Mouse (Mus musculus): Measurements from ENCODE around the gene Cyp26b1. TPM values are rescaled to one million over a fixed set of nuclear protein-coding genes. Genes with fewer than 3 reads are reported as not detected.

Cyp26b1 gene
- polyA plus RNA-seq, 1 experiment, result not detected

GRCm38 (mm10) chr6:84583371-84583770 is 10.3 kb downstream of the Cyp26b1 start:
- no peaks in the 10 kb centered on the region for H3K36me3 ChIP-seq (ENCODE audit: control insufficient read depth)
- H3K9me3 ChIP-seq (ENCODE audit: control insufficient read depth, low read length), result no peaks in the 10 kb centered on the region; the same call in 1 of the 2 replicates
- peaks cover 87% of the 10 kb centered on the region for H3K27me3 ChIP-seq (ENCODE audit: control insufficient read depth)
- TF ChIP-seq TAL1 (IDR thresholded peaks at IDR 0.05; ENCODE audit: low read length) (no peak), GATA1 (IDR thresholded peaks at IDR 0.05; ENCODE audit: low read length) (no peak)
- H3K4me3 ChIP-seq (replicated peaks), result no peak overlapping the region
- H3K4me1 ChIP-seq (ENCODE audit: control insufficient read depth), result no peaks in the 10 kb centered on the region

- Histone ChIP-seq H3K4me3 (replicated peaks) (no peak overlapping the region), H3K27me3 (ENCODE audit: control insufficient read depth) (peaks cover 82% of the 10 kb centered on the region), H3K36me3 (ENCODE audit: control insufficient read depth) (no peaks in the 10 kb centered on the region), H3K4me1 (ENCODE audit: control insufficient read depth) (no peaks in the 10 kb centered on the region), H3K9me3 (ENCODE audit: control insufficient read depth, low read length) (no peaks in the 10 kb centered on the region; the same call in 1 of the 2 replicates)
- TF ChIP-seq GATA1 (IDR thresholded peaks at IDR 0.05; ENCODE audit: low read length) (no peak), TAL1 (IDR thresholded peaks at IDR 0.05; ENCODE audit: low read length) (no peak)
Measured at GRCm38 (mm10) chr6:84582826-84583225, 10.9 kb downstream of the Cyp26b1 start.

- Histone ChIP-seq H3K4me1 (ENCODE audit: control insufficient read depth) (no peaks in the 10 kb centered on the region), H3K4me3 (replicated peaks) (no peak overlapping the region), H3K9me3 (ENCODE audit: control insufficient read depth, low read length) (no peaks in the 10 kb centered on the region; the same call in 1 of the 2 replicates), H3K36me3 (ENCODE audit: control insufficient read depth) (no peaks in the 10 kb centered on the region), H3K27me3 (ENCODE audit: control insufficient read depth) (peaks cover 73% of the 10 kb centered on the region)
- no peak for TF ChIP-seq TAL1 (IDR thresholded peaks at IDR 0.05; ENCODE audit: low read length)
- TF ChIP-seq GATA1 (IDR thresholded peaks at IDR 0.05; ENCODE audit: low read length), result no peak
Measured at GRCm38 (mm10) chr6:84581833-84582445, 11.8 kb downstream of the Cyp26b1 start.

DNA sequence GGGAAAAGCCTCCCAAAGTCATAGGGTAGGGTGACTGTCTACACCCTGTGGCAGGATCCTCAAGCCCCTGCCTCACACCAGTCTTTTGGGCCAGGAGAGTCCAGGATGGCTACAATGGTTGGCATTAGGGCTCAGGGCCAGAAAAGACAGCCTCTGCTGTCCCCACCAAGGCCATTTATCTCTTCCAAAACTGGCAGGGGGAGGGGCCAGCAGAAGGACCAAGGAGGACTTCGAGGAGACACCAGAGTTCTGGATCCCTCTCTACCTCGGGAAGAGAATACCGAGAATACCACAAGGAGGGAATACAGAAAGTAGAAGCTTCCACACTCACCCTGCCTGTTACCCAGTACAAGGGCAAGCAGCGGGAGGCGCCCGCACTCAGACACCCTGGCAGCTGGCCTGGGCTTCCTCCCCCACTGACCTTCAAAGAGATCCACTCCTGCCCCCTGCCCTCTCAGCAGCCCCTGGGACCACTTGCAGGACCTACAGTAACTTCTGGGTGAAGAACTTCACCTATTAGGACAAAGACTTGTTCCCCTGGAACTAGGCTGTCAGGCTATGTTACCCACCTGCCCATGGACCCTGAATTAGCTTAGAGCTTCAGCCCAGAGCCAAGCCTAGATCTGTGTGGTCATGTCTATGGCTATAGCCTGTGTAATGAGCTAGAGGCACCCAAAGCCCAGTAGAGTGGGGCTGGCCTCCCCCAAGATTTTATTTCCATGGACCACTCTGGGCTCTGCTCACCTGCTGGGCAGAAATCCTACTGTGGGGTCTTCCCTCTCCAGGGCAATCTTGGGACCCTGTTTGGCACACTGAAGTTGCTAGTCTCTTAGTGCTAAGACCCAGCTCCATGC is 12.5 kb downstream of the Cyp26b1 start:
- H3K27me3 ChIP-seq (ENCODE audit: control insufficient read depth), result peaks cover 66% of the 10 kb centered on the region
- H3K4me1 ChIP-seq (ENCODE audit: control insufficient read depth), result no peaks in the 10 kb centered on the region
- TF ChIP-seq TAL1 (IDR thresholded peaks at IDR 0.05; ENCODE audit: low read length), result no peak
- TF ChIP-seq GATA1 (IDR thresholded peaks at IDR 0.05; ENCODE audit: low read length), result no peak
- no peak overlapping the region for H3K4me3 ChIP-seq (replicated peaks)
- H3K36me3 ChIP-seq (ENCODE audit: control insufficient read depth), result no peaks in the 10 kb centered on the region
- no peaks in the 10 kb centered on the region; the same call in 1 of the 2 replicates for H3K9me3 ChIP-seq (ENCODE audit: control insufficient read depth, low read length)

GRCm38 (mm10) chr6:84579508-84579907 is 14.2 kb downstream of the Cyp26b1 start:
- H3K9me3 ChIP-seq (ENCODE audit: control insufficient read depth, low read length), result no peaks in the 10 kb centered on the region
- peaks cover 54% of the 10 kb centered on the region for H3K27me3 ChIP-seq (ENCODE audit: control insufficient read depth)
- no peaks in the 10 kb centered on the region for H3K36me3 ChIP-seq (ENCODE audit: control insufficient read depth)
- H3K4me3 ChIP-seq (replicated peaks), result no peak overlapping the region
- no peak for TF ChIP-seq GATA1 (IDR thresholded peaks at IDR 0.05; ENCODE audit: low read length)
- TF ChIP-seq TAL1 (IDR thresholded peaks at IDR 0.05; ENCODE audit: low read length), result no peak
- no peaks in the 10 kb centered on the region for H3K4me1 ChIP-seq (ENCODE audit: control insufficient read depth)

DNA sequence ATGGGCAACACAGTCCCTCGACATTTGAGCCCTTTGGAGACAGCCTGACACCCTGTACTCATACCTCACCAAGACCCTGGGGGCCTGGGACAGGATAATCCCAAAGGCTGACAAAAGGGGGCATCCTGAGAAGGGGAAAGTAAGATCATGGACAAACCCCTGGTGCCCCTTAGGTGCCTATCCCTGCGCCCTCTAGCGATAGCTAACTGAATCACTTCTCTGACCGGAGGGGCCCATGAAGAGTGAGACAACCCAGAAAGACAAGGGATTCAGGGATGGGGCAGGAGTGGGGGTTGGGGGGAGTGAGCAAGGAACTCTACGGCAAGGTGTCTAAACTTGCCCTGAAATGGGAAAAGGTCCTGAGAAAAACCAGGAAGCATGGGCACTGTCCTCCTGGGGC is 14.8 kb downstream of the Cyp26b1 start:
- Histone ChIP-seq H3K36me3 (ENCODE audit: control insufficient read depth) (no peaks in the 10 kb centered on the region), H3K4me3 (replicated peaks) (no peak overlapping the region), H3K27me3 (ENCODE audit: control insufficient read depth) (peaks cover 50% of the 10 kb centered on the region), H3K9me3 (ENCODE audit: control insufficient read depth, low read length) (no peaks in the 10 kb centered on the region), H3K4me1 (ENCODE audit: control insufficient read depth) (no peaks in the 10 kb centered on the region)
- TF ChIP-seq GATA1 (IDR thresholded peaks at IDR 0.05; ENCODE audit: low read length), result no peak

GRCm38 (mm10) chr6:84577898-84578297 is 15.8 kb downstream of the Cyp26b1 start:
- Histone ChIP-seq H3K4me1 (ENCODE audit: control insufficient read depth) (no peaks in the 10 kb centered on the region), H3K36me3 (ENCODE audit: control insufficient read depth) (no peaks in the 10 kb centered on the region), H3K4me3 (replicated peaks) (no peak overlapping the region), H3K27me3 (ENCODE audit: control insufficient read depth) (peaks cover 40% of the 10 kb centered on the region), H3K9me3 (ENCODE audit: control insufficient read depth, low read length) (no peaks in the 10 kb centered on the region)
- TF ChIP-seq GATA1 (IDR thresholded peaks at IDR 0.05; ENCODE audit: low read length) (no peak), TAL1 (IDR thresholded peaks at IDR 0.05; ENCODE audit: low read length) (no peak)

- TF ChIP-seq GATA1 (IDR thresholded peaks at IDR 0.05; ENCODE audit: low read length) (no peak), TAL1 (IDR thresholded peaks at IDR 0.05; ENCODE audit: low read length) (no peak)
- no peaks in the 10 kb centered on the region for H3K4me1 ChIP-seq (ENCODE audit: control insufficient read depth)
- H3K27me3 ChIP-seq (ENCODE audit: control insufficient read depth), result peaks cover 7% of the 10 kb centered on the region
- H3K9me3 ChIP-seq (ENCODE audit: control insufficient read depth, low read length), result no peaks in the 10 kb centered on the region
- H3K4me3 ChIP-seq (replicated peaks), result no peak overlapping the region
- no peaks in the 10 kb centered on the region for H3K36me3 ChIP-seq (ENCODE audit: control insufficient read depth)
Measured at GRCm38 (mm10) chr6:84573905-84574660, 19.6 kb downstream of the Cyp26b1 start.

DNA sequence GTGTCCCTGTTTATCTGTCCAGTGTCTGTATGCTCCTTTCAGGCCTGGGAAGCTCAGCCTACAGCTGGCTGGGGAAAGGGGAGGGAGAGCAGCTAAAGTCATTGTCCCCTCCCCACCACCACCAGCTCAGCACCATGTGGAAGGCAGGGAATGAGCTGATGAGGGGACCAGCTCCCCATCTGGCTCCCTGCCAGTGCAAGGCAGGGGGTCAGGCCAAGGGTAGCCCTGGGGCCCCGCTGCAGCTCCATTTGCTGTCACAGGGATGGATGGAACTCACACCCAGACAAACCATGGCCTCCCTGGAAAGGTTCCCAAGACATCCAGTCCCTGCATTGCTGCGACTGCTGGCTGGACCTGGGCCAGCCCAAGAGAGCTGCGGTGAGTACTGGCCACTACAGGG is 23.7 kb downstream of the Cyp26b1 start:
- H3K9me3 ChIP-seq (ENCODE audit: control insufficient read depth, low read length), result no peaks in the 10 kb centered on the region
- no peaks in the 10 kb centered on the region for H3K4me1 ChIP-seq (ENCODE audit: control insufficient read depth)
- no peak for TF ChIP-seq TAL1 (IDR thresholded peaks at IDR 0.05; ENCODE audit: low read length)
- no peak for TF ChIP-seq GATA1 (IDR thresholded peaks at IDR 0.05; ENCODE audit: low read length)
- no peaks in the 10 kb centered on the region for H3K36me3 ChIP-seq (ENCODE audit: control insufficient read depth)
- no peak overlapping the region for H3K4me3 ChIP-seq (replicated peaks)
- H3K27me3 ChIP-seq (ENCODE audit: control insufficient read depth), result peaks cover 5% of the 10 kb centered on the region
